ENCODE assay signal across 22 mouse cellular contexts in the genomic region with DNA sequence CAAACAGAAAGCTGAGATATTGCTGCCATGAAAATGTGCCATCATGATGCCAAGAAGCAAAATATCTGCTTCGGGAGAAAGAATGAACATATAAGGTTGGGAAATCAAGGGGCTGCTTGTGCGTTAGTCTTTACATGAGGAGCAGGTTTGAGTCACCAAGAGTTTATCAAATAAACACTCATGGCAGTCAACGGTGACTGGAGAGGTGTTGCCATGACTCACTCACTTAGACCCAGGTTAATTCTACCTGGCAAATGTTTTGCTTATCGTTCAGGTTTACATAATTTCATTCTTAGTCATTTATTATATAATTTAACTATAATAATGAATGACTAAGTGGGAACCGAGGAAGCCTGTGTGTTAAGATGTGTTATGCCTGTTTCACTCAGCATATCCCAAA.
DNase-seq lines count a peak whose midpoint lies in the region; ATAC-seq and TF ChIP-seq lines count a peak whose summit lies in the region.
"Had no signal": no experiment of that assay in that cellular context is flagged by ENCODE, and none has a peak within 500 bp of the region (broad histone marks: within the 10 kb centered on the region; RNA-seq: fewer than 3 reads in every experiment).

No protein-coding gene starts in this region.

- H3K36me3 ChIP-seq in intestine, postnatal 0 days (ENCODE audit: control insufficient read depth, insufficient read depth): no peaks in the 10 kb centered on the region
- H3K36me3 ChIP-seq in intestine, embryonic 16.5 days (ENCODE audit: control insufficient read depth, insufficient read depth, low read length): no peaks in the 10 kb centered on the region
- no peaks in the 10 kb centered on the region for H3K36me3 ChIP-seq in lung, postnatal 0 days (ENCODE audit: insufficient read depth, low read length)
- H3K36me3 ChIP-seq in stomach, postnatal 0 days (ENCODE audit: control insufficient read depth, insufficient read depth, low read length): no peaks in the 10 kb centered on the region
- H3K36me3 ChIP-seq: G1E had no signal

- ATAC-seq in intestine, postnatal 0 days: 0 out of 2 replicates have a peak, but pooled peaks have one; percentile 22
- ATAC-seq in intestine, embryonic 16.5 days: no peak
- peak; percentile 53; the same call in 1 of the 2 replicates for ATAC-seq in lung, postnatal 0 days
- ATAC-seq in stomach, postnatal 0 days (ENCODE audit: low FRiP score, low TSS enrichment): peak; percentile 83
- ATAC-seq: activated CD4-positive, CD25-positive, alpha-beta regulatory T cell, adult 4 months; CD4-positive, CD25-positive, alpha-beta regulatory T cell, adult 4 months; Patski had no signal

- WGBS in intestine, postnatal 0 days: 78% methylated on average over 5 of the region's 5 CpGs
- 86% methylated on average over 5 of the region's 5 CpGs for WGBS in intestine, embryonic 16.5 days
- WGBS in lung, postnatal 0 days: 53% methylated on average over 5 of the region's 5 CpGs
- WGBS in stomach, postnatal 0 days: 60% methylated on average over 5 of the region's 5 CpGs

- peak; percentile 56; the same call in 1 of the 2 replicates for TF ChIP-seq EP300 in lung, postnatal 0 days (IDR thresholded peaks at IDR 0.05)
- TF ChIP-seq EP300 in stomach, postnatal 0 days (optimal IDR thresholded peaks at IDR 0.05): no peak

- H3K4me2 ChIP-seq in intestine, postnatal 0 days (replicated peaks; ENCODE audit: low read depth): no peak overlapping the region
- no peak overlapping the region for H3K4me2 ChIP-seq in intestine, embryonic 16.5 days (ENCODE audit: low read depth, low read length)
- no peak overlapping the region for H3K4me2 ChIP-seq in lung, postnatal 0 days (replicated peaks; ENCODE audit: low read depth, low read length)
- no peak overlapping the region for H3K4me2 ChIP-seq in stomach, postnatal 0 days (replicated peaks; ENCODE audit: low read depth)

- H3K9ac ChIP-seq in intestine, postnatal 0 days (ENCODE audit: low read depth, low read length): no peak overlapping the region
- H3K9ac ChIP-seq in intestine, embryonic 16.5 days (ENCODE audit: low read depth, low read length): no peak overlapping the region
- H3K9ac ChIP-seq in lung, postnatal 0 days (replicated peaks; ENCODE audit: low read depth): no peak overlapping the region
- H3K9ac ChIP-seq in stomach, postnatal 0 days (ENCODE audit: low read length): no peak overlapping the region

- no peak overlapping the region for H3K27ac ChIP-seq in intestine, postnatal 0 days (ENCODE audit: low read depth, low read length)
- no peak overlapping the region for H3K27ac ChIP-seq in intestine, embryonic 16.5 days (ENCODE audit: low read length)
- no peak overlapping the region for H3K27ac ChIP-seq in lung, postnatal 0 days (ENCODE audit: low read length)
- no peak overlapping the region for H3K27ac ChIP-seq in stomach, postnatal 0 days (replicated peaks)

- no peaks in the 10 kb centered on the region for H3K9me3 ChIP-seq in intestine, postnatal 0 days (ENCODE audit: control insufficient read depth)
- H3K9me3 ChIP-seq in intestine, embryonic 16.5 days (ENCODE audit: control insufficient read depth, low read length): no peaks in the 10 kb centered on the region
- H3K9me3 ChIP-seq in lung, postnatal 0 days (ENCODE audit: low read length): no peaks in the 10 kb centered on the region
- H3K9me3 ChIP-seq in stomach, postnatal 0 days (ENCODE audit: control insufficient read depth, low read length): no peaks in the 10 kb centered on the region
- H3K9me3 ChIP-seq: G1E had no signal

- H3K4me1 ChIP-seq in intestine, postnatal 0 days (replicated peaks; ENCODE audit: control insufficient read depth, insufficient read depth, low read length): no peaks in the 10 kb centered on the region
- H3K4me1 ChIP-seq in intestine, embryonic 16.5 days (ENCODE audit: control insufficient read depth, insufficient read depth, low read length): no peaks in the 10 kb centered on the region
- no peaks in the 10 kb centered on the region for H3K4me1 ChIP-seq in lung, postnatal 0 days (ENCODE audit: insufficient read depth, low read depth, low read length)
- no peaks in the 10 kb centered on the region for H3K4me1 ChIP-seq in stomach, postnatal 0 days (replicated peaks; ENCODE audit: control insufficient read depth, insufficient read depth)

- no peak for TF ChIP-seq CTCF in intestine, postnatal 0 days (IDR thresholded peaks at IDR 0.05; ENCODE audit: low read depth)
- TF ChIP-seq CTCF in lung, postnatal 0 days (IDR thresholded peaks at IDR 0.05): no peak
- TF ChIP-seq CTCF in stomach, postnatal 0 days (IDR thresholded peaks at IDR 0.05; ENCODE audit: low read depth): no peak

- H3K27me3 ChIP-seq in intestine, postnatal 0 days (replicated peaks; ENCODE audit: control insufficient read depth, insufficient read depth, low read length): no peaks in the 10 kb centered on the region
- no peaks in the 10 kb centered on the region for H3K27me3 ChIP-seq in intestine, embryonic 16.5 days (replicated peaks; ENCODE audit: control insufficient read depth, insufficient read depth, low read length)
- no peaks in the 10 kb centered on the region for H3K27me3 ChIP-seq in lung, postnatal 0 days (replicated peaks; ENCODE audit: insufficient read depth, low read length)
- no peaks in the 10 kb centered on the region for H3K27me3 ChIP-seq in stomach, postnatal 0 days (ENCODE audit: control insufficient read depth, insufficient read depth, low read length)
- H3K27me3 ChIP-seq: CH12.LX, Patski had no signal

- no peak overlapping the region for H3K4me3 ChIP-seq in intestine, postnatal 0 days (ENCODE audit: low read depth, low read length)
- H3K4me3 ChIP-seq in intestine, embryonic 16.5 days (ENCODE audit: low read length): no peak overlapping the region
- no peak overlapping the region for H3K4me3 ChIP-seq in lung, postnatal 0 days (ENCODE audit: low read depth, low read length)
- no peak overlapping the region for H3K4me3 ChIP-seq in stomach, postnatal 0 days (ENCODE audit: low read depth, low read length)

- DNase-seq in lung, postnatal 0 days (ENCODE audit: low spot score): peak; percentile 46
- no peak for DNase-seq in lung, postnatal 10 days
- DNase-seq in lung, postnatal 25 days (ENCODE audit: low spot score): peak; percentile 21
- DNase-seq in lung, postnatal 4 days: no peak
- no peak for DNase-seq in stomach, postnatal 0 days (ENCODE audit: low spot score)
- no peak for DNase-seq in urinary bladder, postnatal 25 days (ENCODE audit: low spot score)
- DNase-seq: adrenal gland, adult 2 months; adrenal gland, adult 8-10 months; adrenal gland, postnatal 10 days; adrenal gland, postnatal 14 days; adrenal gland, postnatal 25 days; adrenal gland, postnatal 36 days; B cell, adult 2 months; cerebellum, adult 11 months; cerebellum, adult 11-12 months had no signal

Comparison
In these comparisons a context has a peak if more than half of its experiments do, and no peak if none do; other contexts are left out.
1. DNase-seq: peak in lung, postnatal 0 days (single experiment) and lung, postnatal 25 days (single experiment); none in lung, postnatal 10 days (single experiment), lung, postnatal 4 days (0 of 2), stomach, postnatal 0 days (single experiment) and urinary bladder, postnatal 25 days (single experiment).